Mouse (Mus musculus): ENCODE measurements around the gene Adck1.

DNA sequence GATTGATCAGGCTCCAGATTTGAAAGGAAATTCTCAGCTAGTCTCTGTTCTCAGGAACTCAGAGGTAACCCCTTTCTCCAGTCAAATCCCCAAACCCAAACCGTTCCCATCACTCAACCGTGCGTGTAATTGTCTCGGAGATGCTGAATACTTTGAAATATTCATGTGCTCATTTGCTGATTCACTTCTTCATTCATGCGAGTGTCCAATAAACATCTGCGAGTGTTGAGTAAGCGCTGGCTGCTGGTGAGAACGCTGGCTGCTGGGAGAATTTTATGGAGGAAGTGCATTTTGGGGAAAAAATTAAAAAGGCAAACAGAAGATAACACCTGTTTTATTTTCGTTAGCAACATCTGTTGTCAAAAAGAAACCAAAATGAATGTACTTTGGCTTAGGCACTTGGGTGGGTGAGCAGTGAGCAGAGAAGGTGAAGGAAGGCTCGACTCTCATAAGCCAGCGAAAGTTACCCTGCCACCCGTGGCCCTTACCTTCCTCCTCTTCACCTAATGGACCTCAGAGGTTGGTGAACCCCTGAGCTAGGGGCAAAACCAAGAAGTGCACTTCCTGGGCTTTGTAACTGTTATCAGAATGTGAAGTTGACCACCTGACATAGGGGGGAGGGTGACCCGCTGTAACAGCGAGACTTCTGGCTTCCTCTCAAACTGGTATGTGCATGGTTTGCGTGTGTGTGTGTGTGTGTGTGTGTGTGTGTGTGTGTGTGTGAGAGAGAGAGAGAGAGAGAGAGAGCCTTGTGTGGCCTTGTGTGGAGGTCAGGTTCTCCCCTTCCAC lies 76.8 kb downstream of the Adck1 start:
- TF ChIP-seq EP300 (IDR thresholded peaks at IDR 0.05; ENCODE audit: low read depth) (no peak), CTCF (IDR thresholded peaks at IDR 0.05; ENCODE audit: low read depth) (no peak)
